Mouse (Mus musculus): ENCODE results near the gene Ccr10.

The Ccr10 gene

GRCm38 (mm10) chr11:101154648-101155047, 20.6 kb downstream of the Ccr10 start:
- no peak for DNase-seq (ENCODE audit: low spot score in 2 of 2)

- no peak for DNase-seq (ENCODE audit: low spot score in 2 of 2)
These were observed 22.4 kb downstream of the Ccr10 start for GRCm38 (mm10) chr11:101152825-101153224.

GRCm38 (mm10) chr11:101151063-101151462, 24.2 kb downstream of the Ccr10 start:
- DNase-seq (ENCODE audit: low spot score in 2 of 2), result no peak

GRCm38 (mm10) chr11:101149178-101150105, 25.8 kb downstream of the Ccr10 start:
- DNase-seq (ENCODE audit: low spot score in 2 of 2), result no peak

- DNase-seq (ENCODE audit: low spot score in 2 of 2), result no peak
These were observed 26.5 kb downstream of the Ccr10 start for GRCm38 (mm10) chr11:101148751-101149150.

GRCm38 (mm10) chr11:101146377-101146776, 28.9 kb downstream of the Ccr10 start:
- DNase-seq (ENCODE audit: low spot score in 2 of 2), result peak in 1 of 2 experiments; percentile 59

- peak in 1 of 2 experiments; percentile 60 for DNase-seq (ENCODE audit: low spot score in 2 of 2)
These were observed 31.7 kb downstream of the Ccr10 start for GRCm38 (mm10) chr11:101143338-101144225.

GRCm38 (mm10) chr11:101142215-101142967, 32.9 kb downstream of the Ccr10 start:
- no peak for DNase-seq (ENCODE audit: low spot score in 2 of 2)

- no peak for DNase-seq (ENCODE audit: low spot score in 2 of 2)
These were observed 34.2 kb downstream of the Ccr10 start for GRCm38 (mm10) chr11:101141088-101141487.

- no peak for DNase-seq (ENCODE audit: low spot score in 2 of 2)
These were observed 35.0 kb downstream of the Ccr10 start for GRCm38 (mm10) chr11:101140164-101140819.

GRCm38 (mm10) chr11:101138536-101139181, 36.6 kb downstream of the Ccr10 start:
- DNase-seq (ENCODE audit: low spot score in 2 of 2), result no peak

- no peak for DNase-seq (ENCODE audit: low spot score in 2 of 2)
These were observed 38.2 kb downstream of the Ccr10 start for GRCm38 (mm10) chr11:101137000-101137399.

- DNase-seq (ENCODE audit: low spot score in 2 of 2), result no peak
These were observed 40.9 kb downstream of the Ccr10 start for GRCm38 (mm10) chr11:101134217-101134865.

- DNase-seq (ENCODE audit: low spot score in 2 of 2), result no peak
These were observed 42.2 kb downstream of the Ccr10 start for GRCm38 (mm10) chr11:101133037-101133436.

GRCm38 (mm10) chr11:101131701-101132100, 43.5 kb downstream of the Ccr10 start:
- no peak for DNase-seq (ENCODE audit: low spot score in 2 of 2)

- DNase-seq (ENCODE audit: low spot score in 2 of 2), result no peak
These were observed 44.1 kb downstream of the Ccr10 start for GRCm38 (mm10) chr11:101131187-101131586.

GRCm38 (mm10) chr11:101130056-101130756, 45.0 kb downstream of the Ccr10 start:
- DNase-seq (ENCODE audit: low spot score in 2 of 2), result no peak

- no peak for DNase-seq (ENCODE audit: low spot score in 2 of 2)
These were observed 46.2 kb downstream of the Ccr10 start for GRCm38 (mm10) chr11:101128996-101129577.

GRCm38 (mm10) chr11:101127075-101127474, 48.2 kb downstream of the Ccr10 start:
- no peak for DNase-seq (ENCODE audit: low spot score in 2 of 2)

Data from right cerebral cortex, adult 2 months (tissue).